Mouse (Mus musculus) E14TG2a.4 (cell line): ENCODE measurements around the gene Tmem132a.

ENCODE experiments used
- H3K27me3 ChIP-seq: 2 replicates; pipeline ENCODE4 v1.6.1; 2014; ENCODE audit warnings: low read length, control low read depth; ENCODE audit not compliant: insufficient read depth
- H3K36me3 ChIP-seq: 2 replicates; pipeline ENCODE4 v1.6.1; 2014; ENCODE audit warnings: low read length, control low read depth; ENCODE audit not compliant: insufficient read depth
- H3K4me1 ChIP-seq: replicated peaks from 2 replicates; pipeline ENCODE4 v1.6.1; 2014; ENCODE audit warnings: low read depth, low read length, control low read depth
- H3K4me3 ChIP-seq: replicated peaks from 2 replicates; pipeline ENCODE4 v1.5.1; 2014; ENCODE audit warnings: mild to moderate bottlenecking, low read length
- H3K9me3 ChIP-seq: 2 replicates; pipeline ENCODE4 v1.6.1; 2014; ENCODE audit warnings: low read length, control low read depth
- CTCF ChIP-seq: conservative IDR thresholded peaks from 2 replicates; pipeline ENCODE4 v1.5.1; 2014; ENCODE audit warnings: low read length
- NANOG ChIP-seq: IDR thresholded peaks from 2 replicates; pipeline ENCODE4 v1.6.1; 2014; ENCODE audit warnings: borderline replicate concordance, low read length, mixed read lengths
- POU5F1 ChIP-seq: IDR thresholded peaks from 2 replicates; pipeline ENCODE4 v1.6.1; 2014; ENCODE audit warnings: low read length, borderline replicate concordance

Gene Tmem132a

GRCm38 (mm10) chr19:10815871-10816270 is 53.9 kb downstream of the Tmem132a start:
- no peaks in the 10 kb centered on the region for H3K9me3 ChIP-seq
- no peak for TF ChIP-seq NANOG
- no peak for TF ChIP-seq POU5F1
- TF ChIP-seq CTCF: no peak
- H3K27me3 ChIP-seq: peaks cover 5% of the 10 kb centered on the region; the same call in 1 of the 2 replicates
- no peak overlapping the region for H3K4me3 ChIP-seq
- peaks cover 23% of the 10 kb centered on the region for H3K4me1 ChIP-seq
- no peaks in the 10 kb centered on the region for H3K36me3 ChIP-seq

GRCm38 (mm10) chr19:10813905-10814304 is 55.8 kb downstream of the Tmem132a start:
- H3K4me1 ChIP-seq: peaks cover 17% of the 10 kb centered on the region
- TF ChIP-seq POU5F1 (no peak), CTCF (no peak), NANOG (no peak)
- no peaks in the 10 kb centered on the region for H3K36me3 ChIP-seq
- peaks cover 8% of the 10 kb centered on the region for H3K27me3 ChIP-seq
- no peak overlapping the region for H3K4me3 ChIP-seq
- H3K9me3 ChIP-seq: no peaks in the 10 kb centered on the region

- TF ChIP-seq NANOG (no peak), POU5F1 (no peak), CTCF (no peak)
Observed at GRCm38 (mm10) chr19:10813039-10813438, 56.7 kb downstream of the Tmem132a start.

DNA sequence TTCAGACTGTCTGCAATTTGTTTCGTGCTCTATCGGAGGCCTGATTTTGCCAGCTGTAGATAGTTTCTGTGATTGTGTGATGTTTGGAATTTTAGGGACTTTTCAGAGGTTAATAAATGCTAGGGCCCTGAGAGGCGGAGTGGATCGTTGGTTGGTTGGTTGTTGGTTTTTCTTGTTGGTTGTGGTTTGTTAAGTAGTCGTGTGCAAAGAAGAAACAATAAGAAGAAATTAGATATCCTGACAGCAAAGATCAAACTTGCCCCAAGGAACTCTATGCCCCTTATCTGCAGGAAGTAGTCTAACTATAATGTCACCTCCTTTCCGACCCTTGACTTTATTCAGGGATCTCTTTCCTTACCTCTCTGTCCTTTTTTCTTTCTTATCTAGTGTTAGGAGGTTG is 58.3 kb downstream of the Tmem132a start:
- Histone ChIP-seq H3K9me3 (no peaks in the 10 kb centered on the region), H3K4me1 (no peaks in the 10 kb centered on the region), H3K36me3 (no peaks in the 10 kb centered on the region), H3K27me3 (peaks cover 12% of the 10 kb centered on the region), H3K4me3 (no peak overlapping the region)
- no peak for TF ChIP-seq POU5F1
- no peak for TF ChIP-seq NANOG
- no peak for TF ChIP-seq CTCF

More at GRCm38 (mm10) chr19:10813039-10813438, 56.7 kb downstream of the Tmem132a start:
- Histone ChIP-seq H3K4me1 (peaks cover 8% of the 10 kb centered on the region), H3K27me3 (peaks cover 15% of the 10 kb centered on the region), H3K9me3 (no peaks in the 10 kb centered on the region), H3K36me3 (no peaks in the 10 kb centered on the region), H3K4me3 (no peak overlapping the region)

DNA sequence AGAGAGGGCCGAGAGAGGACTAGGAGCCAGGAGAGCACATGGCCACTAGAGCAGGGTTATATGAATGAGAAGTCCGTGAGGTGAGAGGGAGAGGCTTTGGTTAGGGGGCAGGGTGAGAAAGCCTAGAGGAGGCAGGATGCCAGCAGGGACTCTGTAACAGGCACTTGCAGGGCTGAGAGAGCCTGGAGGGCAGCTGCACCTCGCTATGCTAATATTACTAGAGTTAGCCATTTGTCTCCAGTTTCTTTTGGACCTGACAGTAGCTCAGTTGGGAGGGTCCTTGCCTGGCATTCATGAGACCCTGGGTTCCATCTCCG is 59.6 kb downstream of the Tmem132a start:
- no peaks in the 10 kb centered on the region for H3K36me3 ChIP-seq
- H3K27me3 ChIP-seq: peaks cover 16% of the 10 kb centered on the region
- H3K4me3 ChIP-seq: no peak overlapping the region
- no peaks in the 10 kb centered on the region for H3K4me1 ChIP-seq
- no peaks in the 10 kb centered on the region for H3K9me3 ChIP-seq
- no peak for TF ChIP-seq POU5F1
- no peak for TF ChIP-seq CTCF
- no peak for TF ChIP-seq NANOG

DNA sequence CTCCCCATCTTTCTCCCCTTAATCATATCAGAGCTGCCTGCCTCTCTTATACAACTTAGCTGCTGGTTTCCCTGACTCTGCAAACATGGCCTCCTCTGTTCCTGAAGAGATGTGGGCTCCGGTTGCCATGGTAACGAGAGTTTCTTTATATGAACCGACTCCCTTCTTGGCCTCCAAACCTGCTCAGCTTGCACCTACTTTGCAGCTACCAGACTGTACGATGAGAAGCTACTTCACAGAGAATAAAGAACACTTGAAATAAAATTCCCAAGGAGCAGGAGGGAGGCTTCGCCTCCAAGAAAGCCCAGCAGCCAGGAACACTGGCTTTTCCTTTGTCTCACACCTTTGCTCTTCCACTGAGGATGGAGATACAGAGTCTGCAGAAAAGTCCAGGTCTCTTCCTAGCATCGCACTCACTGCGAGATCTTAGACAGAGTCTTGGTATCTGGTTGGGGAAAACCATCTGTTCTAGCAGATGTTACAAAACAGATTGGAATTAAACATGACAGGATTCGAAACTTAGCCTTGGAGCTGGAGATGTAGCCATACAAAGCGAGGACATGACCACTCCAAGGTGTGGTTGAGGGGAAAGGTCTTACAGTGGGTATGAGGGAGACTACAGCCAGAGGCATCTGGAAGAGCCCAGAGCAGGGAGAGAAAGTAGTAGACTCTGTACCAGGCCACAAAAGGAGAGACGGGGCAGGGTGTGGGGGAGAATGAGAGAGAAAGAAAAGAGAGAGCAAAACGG is 60.1 kb downstream of the Tmem132a start:
- TF ChIP-seq CTCF (no peak), NANOG (no peak), POU5F1 (no peak)
- Histone ChIP-seq H3K36me3 (no peaks in the 10 kb centered on the region), H3K27me3 (peaks cover 16% of the 10 kb centered on the region), H3K9me3 (no peaks in the 10 kb centered on the region), H3K4me1 (no peaks in the 10 kb centered on the region), H3K4me3 (no peak overlapping the region)

GRCm38 (mm10) chr19:10808524-10809233 is 61.1 kb downstream of the Tmem132a start:
- Histone ChIP-seq H3K9me3 (no peaks in the 10 kb centered on the region), H3K27me3 (peaks cover 18% of the 10 kb centered on the region), H3K4me3 (no peak overlapping the region), H3K4me1 (no peaks in the 10 kb centered on the region), H3K36me3 (no peaks in the 10 kb centered on the region)
- TF ChIP-seq CTCF (no peak), POU5F1 (no peak), NANOG (no peak)
